Mouse (Mus musculus) spleen, adult 18-20 months (tissue): ENCODE measurements at regions not wholly inside any gene's neighbourhood (a gene's known extent, or its start where the extent isn't known, plus 50 kb on each side); places are given as distances from the start of the nearest gene placed in this dataset.
"Not testable (repeated sequence)": the region's sequence is repeated elsewhere in the genome, so short reads cannot be mapped to it uniquely, and the experiment has no call there.

Experiments
- DNase-seq, 2 experiments: peaks; one replicate each; pipeline ENCODE4 v3.0.0; 2022; ENCODE audit warnings: mixed read lengths in 2 of 2

GRCm38 (mm10) chr3:137227122-137227838 is 113.6 kb upstream of the Emcn start:
- DNase-seq: no peak

DNA sequence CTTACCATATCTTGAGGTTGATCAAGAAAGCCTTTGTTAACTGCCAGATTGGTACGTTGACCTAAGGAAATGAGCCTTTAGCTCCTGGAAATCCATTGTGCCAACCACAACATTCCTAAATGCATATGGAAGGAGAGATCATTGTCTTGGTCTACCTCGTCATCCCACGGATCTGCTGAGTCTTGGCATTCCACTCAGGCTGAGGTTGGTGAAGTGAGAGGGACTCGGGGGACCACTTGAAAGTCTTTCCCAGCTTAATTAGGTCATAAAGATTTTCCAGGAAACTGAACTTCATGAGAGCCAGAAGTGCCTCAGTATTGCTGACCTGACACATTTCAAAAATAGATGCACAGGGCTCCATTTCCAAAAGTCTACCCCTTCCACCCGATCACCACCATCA is 112.5 kb upstream of the Emcn start:
- no peak for DNase-seq

GRCm38 (mm10) chr3:137242877-137243276 is 98.0 kb upstream of the Emcn start:
- no peak for DNase-seq

GRCm38 (mm10) chr3:137263907-137264306 is 77.0 kb upstream of the Emcn start:
- no peak for DNase-seq

DNA sequence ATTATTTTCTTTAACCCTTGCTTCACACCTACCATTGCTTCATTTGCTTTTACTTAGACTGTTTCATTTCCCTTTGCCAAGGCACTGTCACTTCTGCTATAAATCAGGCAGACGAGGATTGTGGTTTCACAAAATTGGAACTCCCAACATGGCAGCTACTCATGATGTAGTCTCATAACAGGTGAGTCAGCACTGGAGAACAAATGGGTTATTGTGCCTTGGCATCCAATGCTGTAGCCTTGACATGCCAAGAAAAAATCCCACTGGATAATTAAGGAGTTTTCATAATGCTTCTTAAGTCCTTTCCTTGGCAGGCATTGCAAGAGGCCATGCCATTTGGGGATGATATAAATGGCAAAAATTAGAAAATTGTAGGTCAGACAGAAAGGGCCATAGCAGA is 73.1 kb upstream of the Emcn start:
- no peak for DNase-seq

DNA sequence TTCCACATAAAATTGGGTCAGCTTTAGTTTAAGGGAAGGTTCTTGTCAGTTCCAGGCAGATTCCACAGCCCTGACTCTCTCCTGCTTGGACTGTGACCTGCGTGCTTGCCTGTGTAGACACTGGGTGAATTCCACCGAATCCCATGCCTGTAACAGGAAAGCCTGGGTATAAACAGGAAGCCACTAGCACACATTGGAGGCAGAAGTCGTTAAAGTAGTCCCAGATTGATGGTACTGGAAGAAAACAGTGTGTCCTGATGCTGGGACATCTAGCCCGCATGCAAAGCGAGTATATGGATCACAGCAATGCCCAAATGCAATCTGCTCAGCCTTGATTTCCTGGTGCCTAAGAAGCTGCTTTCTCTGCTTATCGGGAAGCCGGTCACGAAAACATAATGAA is 65.4 kb upstream of the Emcn start:
- no peak for DNase-seq

DNA sequence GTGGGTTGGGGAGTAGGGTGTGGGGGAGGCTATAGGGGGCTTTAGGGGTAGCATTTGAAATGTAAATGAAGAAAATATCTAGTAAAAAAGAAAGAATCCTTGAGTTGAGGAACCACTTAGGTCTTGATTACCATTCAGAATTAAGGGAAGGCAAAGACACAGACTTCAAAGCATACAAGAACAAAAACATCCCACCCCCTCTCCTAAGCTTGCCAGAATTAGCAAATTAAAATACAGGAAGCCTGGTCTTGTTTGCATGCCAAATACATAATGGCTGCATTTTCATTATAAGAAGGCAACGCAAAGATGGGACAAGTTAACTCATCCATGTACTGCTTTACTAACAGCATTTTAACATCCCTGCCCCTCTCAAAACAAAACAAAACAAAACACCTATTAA is 61.6 kb upstream of the Emcn start:
- DNase-seq: no peak

GRCm38 (mm10) chr3:137281052-137281451 is 59.8 kb upstream of the Emcn start:
- DNase-seq: no peak

DNA sequence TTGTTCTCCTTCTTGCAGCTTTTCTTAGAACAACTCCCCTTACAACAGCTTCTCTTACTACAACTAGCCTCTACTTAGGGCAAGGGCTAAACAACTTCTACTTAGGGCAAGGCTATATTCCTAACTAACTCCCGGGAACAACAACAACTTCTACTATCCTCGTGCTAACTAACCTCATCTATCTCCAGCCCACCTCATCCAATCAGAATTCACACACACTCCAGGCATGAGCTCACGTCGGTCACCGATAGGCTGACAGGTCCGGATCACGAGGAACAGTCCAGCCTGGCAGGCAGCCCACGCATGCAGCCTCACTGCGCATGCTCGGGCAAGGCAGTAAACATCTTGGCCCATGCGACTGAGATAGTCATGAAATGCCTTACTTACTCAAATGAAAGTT is 53.3 kb upstream of the Emcn start:
- DNase-seq: not testable (repeated sequence)

GRCm38 (mm10) chr3:137288301-137288942 is 52.4 kb upstream of the Emcn start:
- DNase-seq: peak in 1 of 2 experiments; percentile 6

DNA sequence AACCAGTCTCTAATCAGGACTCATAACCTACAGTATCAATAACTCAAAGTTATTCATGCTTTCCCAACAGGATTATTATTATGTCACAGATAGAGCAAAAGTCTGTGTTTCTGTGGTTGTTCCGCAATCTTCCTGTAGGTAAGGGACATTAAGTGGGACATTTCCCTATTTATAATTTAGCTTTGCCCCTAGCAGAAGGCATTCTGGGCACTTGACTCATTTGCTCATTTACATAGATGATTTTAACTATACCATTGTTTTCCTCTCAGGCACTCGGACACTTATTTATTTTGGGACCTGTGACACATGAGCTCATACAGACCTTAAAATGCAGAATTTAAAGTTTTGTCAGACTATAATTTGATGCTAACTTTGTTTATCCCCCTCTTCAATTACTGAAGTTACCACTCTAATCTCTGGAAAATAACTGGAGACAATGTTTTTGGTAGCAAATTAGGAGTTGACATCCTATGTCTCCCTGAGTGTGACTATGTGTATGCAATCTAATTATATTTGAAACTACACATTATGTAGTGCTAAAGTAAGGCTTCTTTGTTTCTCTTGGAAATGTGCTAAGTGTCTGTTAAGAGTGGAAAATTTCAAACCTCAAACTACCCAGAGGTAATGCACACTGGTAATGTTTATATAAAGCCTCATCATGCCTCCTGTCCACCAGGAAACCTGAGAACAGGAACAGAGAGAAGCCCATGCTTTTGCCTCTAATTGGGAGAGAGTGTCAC is 51.8 kb upstream of the Emcn start:
- DNase-seq: no peak

GRCm38 (mm10) chr3:137289683-137289984 is 51.2 kb upstream of the Emcn start:
- no peak for DNase-seq
